Mouse (Mus musculus) G1E (cell line): ENCODE results near the gene Cd44.

Source experiments
- CTCF ChIP-seq: IDR thresholded peaks from 2 replicates; pipeline ENCODE4 v1.5.1; 2012; ENCODE audit warnings: low read depth, low read length, inconsistent platforms, mixed read lengths
- GATA1 ChIP-seq: IDR thresholded peaks from 2 replicates; pipeline ENCODE4 v1.6.1; 2012; ENCODE audit warnings: borderline replicate concordance, low read length, inconsistent platforms, mixed read lengths
- GATA2 ChIP-seq: IDR thresholded peaks from 2 replicates; pipeline ENCODE4 v1.6.1; 2012; ENCODE audit warnings: low read depth, low read length, inconsistent platforms, borderline replicate concordance
- TAL1 ChIP-seq: conservative IDR thresholded peaks from 2 replicates; pipeline ENCODE4 v1.6.1; 2012; ENCODE audit warnings: low read depth, low read length, inconsistent platforms, mixed read lengths

GRCm38 (mm10) chr2:102873848-102874247, 27.6 kb downstream of the Cd44 start:
- TF ChIP-seq CTCF (no peak), GATA1 (no peak), TAL1 (no peak), GATA2 (no peak)
